Mouse (Mus musculus) small intestine, adult 2 months (tissue): ENCODE results near the gene Colq.

ENCODE experiments used
- CTCF ChIP-seq: fragments of 200-500 bp; IDR thresholded peaks from 2 replicates; pipeline ENCODE4 v1.5.1; 2012; ENCODE audit warnings: low read depth, mild to moderate bottlenecking, control low read depth, inconsistent platforms, low read length, moderate library complexity, mixed read lengths; ENCODE audit not compliant: insufficient replicate concordance, insufficient read length; ENCODE audit errors: extremely low read depth
- POLR2A ChIP-seq: fragments of 200-500 bp; IDR thresholded peaks from 2 replicates; pipeline ENCODE4 v1.6.1; 2012; ENCODE audit warnings: low read depth, mild to moderate bottlenecking, control low read depth, inconsistent platforms, low read length, moderate library complexity

DNA sequence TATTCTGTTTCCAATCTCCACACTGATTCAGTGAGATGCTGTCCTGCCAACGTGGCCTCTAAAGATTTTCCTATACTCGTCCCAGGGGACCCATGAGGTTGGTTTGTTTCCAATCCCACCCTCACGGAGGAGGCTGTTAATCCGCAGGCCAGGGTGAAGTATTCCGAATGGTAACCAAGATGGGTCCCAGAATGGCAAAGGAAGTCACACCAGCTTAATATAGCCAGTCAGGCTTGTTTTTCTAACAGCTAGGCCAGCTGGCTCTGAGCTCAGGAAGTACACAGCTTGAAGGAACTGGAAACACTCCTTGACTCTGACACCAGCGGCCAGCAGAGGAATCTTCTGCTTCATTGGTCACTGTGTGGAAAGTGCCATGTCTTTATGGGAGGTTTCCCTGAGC, 53.8 kb downstream of the Colq start:
- TF ChIP-seq CTCF, result no peak
- no peak for TF ChIP-seq POLR2A
